Mouse (Mus musculus) WW6 (cell line): Measurements from ENCODE around the gene Slc46a3.

Source experiments
- DNase-seq: peaks from one replicate; pipeline ENCODE4 v3.0.0-alpha.2; 2013; ENCODE audit warnings: low read depth, low spot score

Gene Slc46a3

GRCm38 (mm10) chr5:147895436-147896198 is 1.0 kb upstream of the Slc46a3 start:
- DNase-seq, result no peak

- DNase-seq, result no peak
These were observed 705 bp downstream of the Slc46a3 start for GRCm38 (mm10) chr5:147893766-147894454.

DNA sequence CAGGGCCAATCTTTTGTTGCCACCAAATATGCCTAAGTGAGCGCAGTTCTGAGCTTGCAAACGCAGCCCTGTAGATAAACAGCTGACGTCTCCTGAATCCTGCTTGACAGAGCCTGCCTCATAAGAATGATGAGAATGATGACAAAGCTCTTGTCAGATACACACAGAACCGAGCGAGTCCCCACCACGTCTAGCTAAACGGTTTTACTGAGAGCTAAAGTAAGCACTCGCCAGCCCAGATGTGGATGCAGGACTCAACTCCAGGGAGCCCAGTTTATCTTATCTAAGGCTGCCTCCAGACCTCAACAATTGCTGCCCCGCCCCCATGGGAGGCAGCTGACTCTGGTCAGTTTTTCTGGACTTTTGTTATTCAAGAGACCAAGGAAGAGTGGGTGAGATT is 1.5 kb downstream of the Slc46a3 start:
- DNase-seq, result no peak

DNA sequence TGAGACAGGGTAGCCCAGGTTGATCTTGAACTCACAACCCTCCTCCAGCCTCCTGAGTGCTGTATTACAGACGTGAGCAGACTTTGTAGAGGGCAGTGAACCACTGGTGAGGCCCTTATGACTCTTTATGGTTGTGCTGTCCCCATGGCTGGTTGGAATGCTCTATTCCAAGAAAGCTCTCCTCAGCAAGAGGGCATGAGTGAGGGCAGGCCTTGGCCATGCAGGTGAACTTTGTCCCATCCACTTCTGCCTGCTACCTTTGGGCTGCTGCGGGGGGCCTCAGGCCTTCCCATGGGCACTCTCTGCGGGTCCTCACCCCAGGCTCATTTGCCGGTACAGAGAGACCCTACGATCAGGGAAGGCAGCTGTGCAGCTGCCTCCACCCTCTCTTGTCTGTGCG is 1.9 kb downstream of the Slc46a3 start:
- no peak for DNase-seq

DNA sequence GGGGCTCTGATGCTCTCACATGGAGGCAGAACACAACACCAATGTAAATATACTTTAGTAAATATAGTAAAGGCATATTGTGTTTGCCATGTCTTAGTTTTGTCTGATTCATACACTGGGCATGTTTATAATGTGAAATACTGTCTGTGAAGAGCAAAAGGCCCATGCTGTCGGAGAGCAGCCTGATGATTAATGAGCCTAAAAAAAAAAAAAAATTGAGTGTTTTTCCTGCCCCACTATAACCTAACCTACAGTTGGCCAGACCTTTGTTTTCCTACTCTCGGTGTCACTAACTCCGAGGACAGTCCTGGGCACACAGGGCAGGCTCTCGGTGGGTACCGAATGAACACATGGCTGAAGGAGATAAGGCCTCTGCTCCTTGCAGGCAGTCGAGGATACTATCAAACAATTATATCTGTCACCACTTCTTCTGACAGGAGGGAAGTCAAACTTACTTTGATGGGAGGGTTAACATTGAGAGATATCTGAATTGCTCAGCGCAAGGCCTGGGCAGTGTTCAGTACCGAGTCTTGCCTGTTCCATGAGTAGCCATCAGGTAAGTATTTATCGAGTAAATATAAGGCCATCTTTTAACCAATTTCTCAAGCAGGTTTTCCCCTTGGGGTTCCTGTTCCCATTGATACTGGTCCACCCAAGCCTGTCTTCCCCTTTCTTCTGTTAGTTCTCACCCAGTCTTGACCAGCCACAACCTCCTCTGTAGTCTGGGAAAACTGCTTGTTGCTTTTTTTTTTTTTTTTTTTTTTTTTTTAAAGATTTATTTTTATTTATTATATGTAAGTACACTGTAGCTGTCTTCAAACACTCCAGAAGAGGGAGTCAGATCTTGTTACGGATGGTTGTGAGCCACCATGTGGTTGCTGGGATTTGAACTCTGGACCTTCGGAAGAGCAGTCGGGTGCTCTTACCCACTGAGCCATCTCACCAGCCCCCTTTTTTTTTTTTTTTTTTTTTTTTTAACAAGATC is 6.0 kb downstream of the Slc46a3 start:
- DNase-seq, result no peak

- no peak for DNase-seq
These were observed 11.0 kb downstream of the Slc46a3 start for GRCm38 (mm10) chr5:147883581-147883980.

DNA sequence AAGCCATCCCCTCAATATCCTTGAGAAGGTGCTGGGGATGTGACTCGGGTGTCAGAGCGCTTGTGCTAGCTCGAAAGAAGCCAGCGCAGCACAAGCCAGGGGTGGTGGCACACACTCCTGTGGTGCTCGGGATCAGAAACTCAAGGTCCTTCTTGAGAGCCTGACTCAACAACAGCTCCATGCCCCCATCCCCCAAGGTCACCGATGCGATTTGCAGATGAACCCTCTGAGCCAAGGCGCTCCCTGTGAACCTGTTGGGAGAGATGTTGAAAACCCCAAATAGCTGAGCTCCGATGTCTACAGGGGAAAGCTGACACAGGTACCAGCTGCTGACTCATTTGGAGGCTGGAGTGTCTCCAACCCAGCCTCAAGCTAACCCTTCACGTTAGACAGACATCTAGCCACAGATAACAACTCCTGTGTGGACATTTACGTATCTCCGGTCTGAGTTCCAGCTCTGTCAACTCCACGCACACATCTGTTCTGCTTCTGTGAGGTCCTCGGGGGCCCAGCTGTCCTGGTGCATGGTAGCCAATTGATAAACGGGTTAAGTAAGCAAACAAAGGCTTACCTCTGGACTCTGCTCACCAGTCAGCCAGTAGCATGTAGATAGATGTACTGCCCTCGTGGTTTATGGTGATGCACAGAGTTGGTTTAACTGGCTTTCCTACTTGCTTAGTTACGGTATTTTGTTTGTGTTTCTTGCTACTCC is 14.5 kb downstream of the Slc46a3 start:
- DNase-seq, result no peak

DNA sequence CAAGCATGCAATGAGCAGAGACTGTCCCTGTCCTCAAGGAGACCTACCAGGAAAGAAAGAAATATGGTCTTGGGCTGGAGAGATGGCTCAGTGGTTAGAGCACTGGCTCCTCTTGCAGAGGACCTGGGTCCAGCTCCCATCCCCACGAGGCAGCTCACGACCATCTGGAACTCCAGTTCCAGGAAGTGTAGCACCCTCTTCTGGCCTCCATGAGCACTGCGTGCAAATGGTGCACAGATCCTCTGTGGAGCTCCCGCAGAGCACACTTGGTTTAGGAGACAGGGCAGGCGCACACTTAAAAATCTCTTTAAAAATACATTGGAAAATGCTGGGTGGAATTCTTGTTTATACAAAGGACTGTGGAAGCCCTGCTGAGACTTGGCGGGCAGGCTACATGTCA is 17.1 kb downstream of the Slc46a3 start:
- DNase-seq, result no peak

DNA sequence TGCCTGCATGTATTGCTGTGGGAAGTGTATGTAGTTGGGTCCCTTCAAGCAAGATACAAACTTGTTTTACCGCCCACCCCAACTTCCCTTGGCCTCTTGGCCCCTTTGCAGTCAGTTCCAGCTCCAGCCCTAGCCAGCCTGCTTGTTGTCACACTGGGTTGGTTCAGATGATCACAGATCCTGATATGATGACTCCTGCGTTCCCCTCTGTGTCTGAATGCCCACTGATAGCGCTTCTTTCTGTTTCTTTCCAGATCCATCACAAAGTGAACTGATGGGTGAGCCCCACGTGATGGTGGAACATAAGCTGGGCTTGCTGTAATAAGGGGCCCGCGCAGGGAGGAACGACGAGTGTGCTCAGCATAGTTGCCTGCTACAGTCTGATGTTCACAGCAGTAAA is 19.4 kb downstream of the Slc46a3 start:
- DNase-seq, result no peak

GRCm38 (mm10) chr5:147874491-147875065 is 20.0 kb downstream of the Slc46a3 start:
- no peak for DNase-seq

DNA sequence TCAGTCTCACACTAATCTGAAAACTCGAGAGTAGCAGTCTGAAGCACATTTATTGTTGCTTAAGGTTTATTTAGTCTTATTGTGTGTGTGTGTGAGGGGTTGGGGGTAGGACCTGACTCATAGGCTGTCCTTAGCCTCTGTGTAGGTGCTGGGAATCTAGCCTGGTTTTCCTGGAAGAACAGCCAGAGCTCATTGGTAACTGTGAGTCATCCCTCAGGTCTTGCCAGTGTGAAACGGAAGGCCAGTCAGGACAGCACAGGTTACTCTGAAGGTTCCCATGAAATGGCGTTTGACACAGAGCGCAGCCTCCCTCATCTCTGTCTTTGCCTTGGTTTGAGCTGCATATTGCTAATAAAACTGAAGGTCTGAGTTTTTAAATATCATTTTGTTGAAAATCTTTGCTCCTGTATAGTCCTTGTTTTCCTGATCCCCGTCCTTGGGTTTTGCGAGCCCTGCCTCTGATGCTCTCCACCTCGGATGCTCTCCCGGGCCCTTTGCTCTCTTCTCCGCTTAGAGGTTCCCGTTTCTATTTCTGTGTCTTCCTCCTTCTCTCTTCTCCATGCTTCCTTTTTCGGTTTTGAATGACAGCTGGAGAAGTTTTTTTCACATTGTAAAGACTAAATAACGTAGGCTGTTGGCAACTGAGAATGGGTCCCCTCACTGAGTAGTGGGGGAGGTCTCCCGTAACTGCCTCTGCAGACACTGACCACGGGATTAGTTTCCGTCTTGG is 23.4 kb downstream of the Slc46a3 start:
- DNase-seq, result no peak

- no peak for DNase-seq
These were observed 24.3 kb downstream of the Slc46a3 start for GRCm38 (mm10) chr5:147870296-147870695.

DNA sequence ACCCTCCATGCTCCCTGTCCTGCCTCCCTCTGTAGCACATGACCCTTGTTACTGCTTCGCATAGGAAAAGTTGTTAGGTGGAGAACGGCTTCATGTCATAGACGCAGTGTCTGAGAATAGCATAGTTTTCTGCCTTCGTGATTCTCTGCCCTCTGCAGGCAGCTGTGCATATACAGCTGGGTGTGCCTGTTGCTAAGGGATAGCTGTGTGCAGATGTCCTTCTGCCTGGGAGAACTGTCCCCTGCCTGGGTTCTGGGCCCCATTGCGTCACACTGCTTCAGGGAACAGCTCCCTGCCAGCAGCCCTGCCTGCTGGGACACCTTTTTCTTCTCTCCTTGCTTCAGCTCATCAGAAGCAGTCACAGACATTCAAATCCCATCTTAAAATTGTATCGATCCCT is 25.0 kb downstream of the Slc46a3 start:
- DNase-seq, result no peak

GRCm38 (mm10) chr5:147868674-147869073 is 25.9 kb downstream of the Slc46a3 start:
- no peak for DNase-seq

GRCm38 (mm10) chr5:147860449-147861261 is 34.0 kb downstream of the Slc46a3 start, which contains the start of gene Pomp:
Pomp (plus strand) TSS chr5:147860461.
- DNase-seq, result peak; percentile 66

- DNase-seq, result no peak
These were observed 34.6 kb downstream of the Slc46a3 start for GRCm38 (mm10) chr5:147860076-147860448.

DNA sequence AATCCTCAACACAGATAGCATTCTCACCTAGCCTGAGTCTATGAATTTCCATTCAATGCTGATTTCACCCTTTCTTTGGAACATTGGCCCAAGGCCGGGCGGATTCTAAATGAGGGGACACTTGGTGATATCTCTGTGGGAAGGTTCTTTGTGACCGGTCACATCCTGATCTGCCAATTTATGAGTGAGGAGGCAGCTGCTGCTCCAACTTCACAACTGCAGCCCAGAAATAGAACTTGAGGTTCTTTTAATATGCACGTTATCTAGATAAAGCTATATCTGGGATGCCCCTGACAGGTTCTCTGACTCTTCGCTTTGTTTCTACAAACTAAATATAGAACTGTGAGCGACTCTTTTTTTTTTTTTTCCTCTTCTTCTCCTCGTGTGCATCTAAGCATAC is 44.4 kb downstream of the Slc46a3 start:
- DNase-seq, result no peak

- peak; percentile 48 for DNase-seq
These were observed 46.3 kb downstream of the Slc46a3 start for GRCm38 (mm10) chr5:147848164-147848863.

DNA sequence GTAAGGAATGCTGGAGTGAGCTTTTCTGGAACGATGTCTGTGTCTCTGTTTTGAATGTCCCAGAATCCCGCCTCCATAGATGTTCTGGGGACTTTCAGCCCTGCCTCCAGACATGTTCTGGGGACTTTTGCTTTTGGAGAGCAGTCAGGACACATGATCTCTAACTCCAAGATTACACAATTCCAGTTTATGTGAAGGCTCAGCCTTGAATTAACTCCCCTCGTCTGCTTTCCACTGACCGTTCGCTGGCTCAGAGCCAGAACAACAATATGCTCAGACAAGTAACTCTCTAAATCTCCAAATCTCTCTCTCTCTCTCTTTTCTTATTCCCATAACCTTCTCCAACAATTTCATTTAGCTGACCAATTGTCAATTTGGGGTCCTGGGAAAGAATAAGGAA is 47.3 kb downstream of the Slc46a3 start:
- no peak for DNase-seq
